In the genomic region with DNA sequence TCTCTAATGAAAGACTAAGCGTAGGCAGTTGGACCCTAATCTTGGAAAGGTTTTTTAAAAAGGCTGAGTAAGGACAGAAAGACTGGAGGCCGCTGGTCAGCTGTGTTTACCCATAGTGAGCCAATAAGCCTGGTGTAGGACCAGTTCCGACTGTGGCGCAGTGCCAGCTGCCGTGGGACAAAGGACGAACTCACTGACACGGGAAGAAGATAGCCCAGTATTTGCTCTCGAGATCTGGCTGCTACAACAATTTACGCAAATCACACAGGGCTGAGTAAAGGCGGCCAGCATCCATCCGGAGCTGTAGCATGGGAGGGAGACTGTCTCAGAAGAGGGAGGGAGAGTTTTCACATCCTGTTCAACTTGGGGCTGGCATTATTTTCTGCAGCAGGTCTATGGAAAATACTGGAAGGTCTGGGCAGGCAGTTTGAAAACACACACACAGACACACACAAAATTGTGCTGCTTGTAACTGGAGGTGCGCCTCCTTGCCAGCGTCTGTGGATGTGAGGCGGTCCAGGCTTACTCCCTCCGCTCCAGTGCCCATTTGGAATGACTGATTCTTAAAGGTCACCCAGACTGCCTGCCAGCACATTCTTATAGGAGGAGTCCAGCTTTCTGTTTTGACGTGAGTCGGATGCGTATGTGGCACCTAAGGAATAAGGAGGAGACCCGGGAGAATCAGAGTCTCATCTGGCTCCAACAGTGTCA, we compare ENCODE assay signal across 11 mouse cellular contexts.
DNase-seq lines count a peak whose midpoint lies in the region; ATAC-seq and TF ChIP-seq lines count a peak whose summit lies in the region.
"Had no signal": no experiment of that assay in that cellular context is flagged by ENCODE, and none has a peak within 500 bp of the region (broad histone marks: within the 10 kb centered on the region; RNA-seq: fewer than 3 reads in every experiment).

No protein-coding gene starts in this region.

- no peak overlapping the region for H3K9ac ChIP-seq in hindbrain, embryonic 15.5 days
- peak overlapping the region; percentile 32; the same call in 1 of the 2 replicates for H3K9ac ChIP-seq in heart, embryonic 12.5 days
- no peak overlapping the region for H3K9ac ChIP-seq in stomach, embryonic 16.5 days (ENCODE audit: low read length)
- H3K9ac ChIP-seq: embryonic facial prominence, embryonic 13.5 days had no signal

- no peaks in the 10 kb centered on the region for H3K27me3 ChIP-seq in hindbrain, embryonic 15.5 days
- H3K27me3 ChIP-seq in hindbrain, embryonic 10.5 days (ENCODE audit: insufficient read depth, poor library complexity, severe bottlenecking), result no peaks in the 10 kb centered on the region
- H3K27me3 ChIP-seq in heart, embryonic 12.5 days (replicated peaks), result no peaks in the 10 kb centered on the region
- no peaks in the 10 kb centered on the region for H3K27me3 ChIP-seq in stomach, embryonic 16.5 days (ENCODE audit: control insufficient read depth, insufficient read depth, low read length)
- H3K27me3 ChIP-seq: CH12.LX; embryonic facial prominence, embryonic 13.5 days had no signal

- H3K4me1 ChIP-seq in hindbrain, embryonic 15.5 days (replicated peaks), result 0 out of 2 replicates have a peak, but pooled peaks cover 7% of the 10 kb centered on the region
- H3K4me1 ChIP-seq in hindbrain, embryonic 10.5 days (replicated peaks), result peaks cover 7% of the 10 kb centered on the region; the same call in 1 of the 2 replicates
- peaks cover 6% of the 10 kb centered on the region for H3K4me1 ChIP-seq in heart, embryonic 12.5 days (replicated peaks)
- H3K4me1 ChIP-seq in stomach, embryonic 16.5 days (ENCODE audit: control insufficient read depth, insufficient read depth, low read length), result peaks cover 6% of the 10 kb centered on the region
- H3K4me1 ChIP-seq: embryonic facial prominence, embryonic 13.5 days had no signal

- no peak for DNase-seq in hindbrain, embryonic 10.5 days (ENCODE audit: low spot score)
- peak; percentile 35 for DNase-seq in cerebellum, adult 9-10 months
- DNase-seq in layer of hippocampus, adult 2 months (ENCODE audit: low spot score in 2 of 2), result peak; percentile 23
- peak; percentile 80 to 88 for DNase-seq in lung, postnatal 4 days
- no peak for DNase-seq in MN1 (ENCODE audit: low spot score)

- ATAC-seq in hindbrain, embryonic 15.5 days (ENCODE audit: low FRiP score, low read depth), result peak; percentile 65; the same call in 1 of the 2 replicates
- 0 out of 2 replicates have a peak, but pooled peaks have one; percentile 9 for ATAC-seq in heart, embryonic 12.5 days (ENCODE audit: insufficient number of reproducible peaks, low FRiP score)
- ATAC-seq in stomach, embryonic 16.5 days (ENCODE audit: insufficient read depth, low FRiP score), result peak; percentile 50

- H3K36me3 ChIP-seq in hindbrain, embryonic 15.5 days, result no peaks in the 10 kb centered on the region
- no peaks in the 10 kb centered on the region for H3K36me3 ChIP-seq in hindbrain, embryonic 10.5 days
- no peaks in the 10 kb centered on the region for H3K36me3 ChIP-seq in heart, embryonic 12.5 days
- no peaks in the 10 kb centered on the region for H3K36me3 ChIP-seq in stomach, embryonic 16.5 days (ENCODE audit: control insufficient read depth, insufficient read depth, low read length)
- H3K36me3 ChIP-seq: embryonic facial prominence, embryonic 13.5 days had no signal

- H3K9me3 ChIP-seq in hindbrain, embryonic 15.5 days, result no peaks in the 10 kb centered on the region
- H3K9me3 ChIP-seq in hindbrain, embryonic 10.5 days, result no peaks in the 10 kb centered on the region
- no peaks in the 10 kb centered on the region for H3K9me3 ChIP-seq in heart, embryonic 12.5 days (replicated peaks)
- H3K9me3 ChIP-seq in stomach, embryonic 16.5 days (replicated peaks; ENCODE audit: control insufficient read depth, low read length), result no peaks in the 10 kb centered on the region
- H3K9me3 ChIP-seq: embryonic facial prominence, embryonic 13.5 days had no signal

- 55% methylated on average over 19 of the region's 19 CpGs for whole genome bisulfite sequencing in hindbrain, embryonic 15.5 days
- 75% methylated on average over 19 of the region's 19 CpGs for WGBS in hindbrain, embryonic 10.5 days
- 57% methylated on average over 19 of the region's 19 CpGs for WGBS in heart, embryonic 12.5 days
- 46% methylated on average over 19 of the region's 19 CpGs for WGBS in stomach, embryonic 16.5 days

- H3K4me2 ChIP-seq in hindbrain, embryonic 15.5 days, result peak overlapping the region; percentile 2; the same call in 1 of the 2 replicates
- H3K4me2 ChIP-seq in heart, embryonic 12.5 days, result no peak overlapping the region
- H3K4me2 ChIP-seq in stomach, embryonic 16.5 days (ENCODE audit: low read depth, low read length), result peak overlapping the region; percentile 28; the same call in 1 of the 2 replicates
- H3K4me2 ChIP-seq: embryonic facial prominence, embryonic 13.5 days had no signal

- H3K4me3 ChIP-seq in hindbrain, embryonic 15.5 days, result no peak overlapping the region
- H3K4me3 ChIP-seq in hindbrain, embryonic 10.5 days, result no peak overlapping the region
- H3K4me3 ChIP-seq in heart, embryonic 12.5 days, result no peak overlapping the region
- peak overlapping the region; percentile 18 for H3K4me3 ChIP-seq in layer of hippocampus, adult 2 months
- H3K4me3 ChIP-seq in stomach, embryonic 16.5 days (replicated peaks; ENCODE audit: low read length), result no peak overlapping the region
- H3K4me3 ChIP-seq: embryonic facial prominence, embryonic 13.5 days had no signal

- H3K27ac ChIP-seq in hindbrain, embryonic 15.5 days (replicated peaks), result no peak overlapping the region
- H3K27ac ChIP-seq in hindbrain, embryonic 10.5 days, result no peak overlapping the region
- no peak overlapping the region; the same call in 1 of the 2 replicates for H3K27ac ChIP-seq in heart, embryonic 12.5 days (ENCODE audit: poor library complexity, severe bottlenecking)
- no peak overlapping the region for H3K27ac ChIP-seq in layer of hippocampus, adult 2 months
- H3K27ac ChIP-seq in stomach, embryonic 16.5 days (ENCODE audit: low read length), result no peak overlapping the region
- H3K27ac ChIP-seq: embryonic facial prominence, embryonic 13.5 days; macrophage had no signal

- TF ChIP-seq CTCF in layer of hippocampus, adult 2 months (conservative IDR thresholded peaks at IDR 0.05), result no peak

Comparison
In these comparisons a context has a peak if more than half of its experiments do, and no peak if none do; other contexts are left out.
1. ATAC-seq: peak in every context shown above with its lines; median percentile 65 in hindbrain, embryonic 15.5 days; 50 in stomach, embryonic 16.5 days; 9 in heart, embryonic 12.5 days.
2. DNase-seq: peak in cerebellum, adult 9-10 months (single experiment), layer of hippocampus, adult 2 months (2 of 2) and lung, postnatal 4 days (2 of 2); none in hindbrain, embryonic 10.5 days (single experiment) and MN1 (single experiment).